Mouse (Mus musculus): Measurements from ENCODE around the gene Emp1.

Emp1 gene

DNA sequence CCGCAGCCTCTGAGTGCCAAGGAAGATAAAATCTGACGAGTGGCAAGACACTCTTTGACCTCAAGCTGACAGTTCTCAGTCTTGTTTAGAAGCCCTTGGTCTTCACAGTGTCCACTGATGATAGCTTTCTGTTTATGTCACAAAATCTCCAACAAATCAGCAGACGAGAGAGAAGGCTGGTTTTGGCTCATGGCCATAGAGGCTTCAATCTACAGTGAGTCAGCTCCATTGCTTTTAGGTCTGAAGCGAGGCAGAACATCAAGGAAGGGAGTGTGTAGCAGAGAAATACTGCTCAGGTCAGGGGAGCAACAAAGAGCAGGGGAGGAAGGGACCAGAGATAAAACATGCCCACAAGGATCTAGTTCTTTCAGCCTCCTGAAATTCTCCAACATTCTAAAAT is 45.0 kb downstream of the Emp1 start:
- DNase-seq (ENCODE audit: low spot score in 2 of 2), result no peak

- no peak for DNase-seq (ENCODE audit: low spot score in 2 of 2)
Measured at GRCm38 (mm10) chr6:135411712-135412319, 49.5 kb downstream of the Emp1 start.

- DNase-seq (ENCODE audit: low spot score in 2 of 2), result no peak
Measured at GRCm38 (mm10) chr6:135412649-135413048, 50.3 kb downstream of the Emp1 start.

DNA sequence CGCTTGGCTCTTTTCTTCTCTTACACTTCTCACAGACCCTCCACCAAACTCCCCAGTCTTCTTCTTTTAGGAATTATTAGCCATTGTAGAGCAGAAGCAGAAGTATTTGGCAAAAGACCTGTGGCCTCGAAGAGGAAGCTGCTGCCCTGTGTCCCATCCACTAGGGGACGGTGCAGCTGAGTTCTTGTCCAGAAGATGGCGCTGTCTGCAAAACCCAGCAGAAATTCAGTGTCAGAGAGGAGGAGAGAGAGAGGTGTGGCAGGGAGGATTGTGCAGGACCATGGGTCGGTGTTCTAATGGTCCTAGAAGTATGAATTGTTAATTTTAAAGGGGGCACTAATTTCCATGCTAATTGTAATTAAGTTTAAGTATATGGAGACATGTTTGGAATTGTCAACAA is 55.1 kb downstream of the Emp1 start:
- DNase-seq (ENCODE audit: low spot score in 2 of 2), result peak in 1 of 2 experiments; percentile 81

GRCm38 (mm10) chr6:135418223-135418824 is 56.0 kb downstream of the Emp1 start:
- DNase-seq (ENCODE audit: low spot score in 2 of 2), result no peak

- DNase-seq (ENCODE audit: low spot score in 2 of 2), result no peak
Measured at GRCm38 (mm10) chr6:135428246-135428645, 65.9 kb downstream of the Emp1 start.

DNA sequence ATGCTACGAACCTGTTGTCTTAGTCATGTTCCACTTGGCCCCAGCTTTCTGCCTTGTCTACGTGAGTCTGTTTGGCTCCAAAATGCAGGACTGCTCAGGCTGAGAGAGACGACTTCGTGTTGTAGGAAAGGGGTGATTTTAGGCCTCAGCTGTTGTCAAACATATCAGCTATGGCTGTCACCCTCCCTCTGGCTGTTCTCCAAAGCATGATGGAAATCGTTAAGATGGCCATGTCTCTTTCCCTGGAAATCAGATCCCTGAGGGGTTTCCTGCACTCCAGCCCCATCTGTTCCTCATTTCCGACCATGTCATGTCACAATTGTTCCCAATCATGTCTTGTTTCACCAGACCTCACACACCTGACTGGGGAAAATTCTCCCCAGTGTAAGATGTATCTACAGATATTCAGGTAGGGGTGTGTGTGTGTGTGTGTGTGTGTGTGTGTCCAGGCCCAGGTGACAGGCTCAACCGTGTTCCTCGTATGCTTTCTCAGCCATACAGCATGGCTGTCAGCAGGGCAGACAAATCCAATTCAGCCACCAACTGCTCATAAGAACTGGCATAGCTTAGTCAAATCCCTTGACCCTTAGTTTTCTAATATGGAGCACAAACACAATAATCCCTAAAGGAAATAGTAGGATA is 67.0 kb downstream of the Emp1 start:
- DNase-seq (ENCODE audit: low spot score in 2 of 2), result no peak

- no peak for DNase-seq (ENCODE audit: low spot score in 2 of 2)
Measured at GRCm38 (mm10) chr6:135430441-135430970, 68.2 kb downstream of the Emp1 start.
